Mouse (Mus musculus) cerebellum, adult 18-20 months (tissue): Measurements from ENCODE around the gene Uvrag.

Experiments used
- DNase-seq, 2 experiments: peaks; one replicate each; pipeline ENCODE4 v3.0.0; 2021

Gene Uvrag

DNA sequence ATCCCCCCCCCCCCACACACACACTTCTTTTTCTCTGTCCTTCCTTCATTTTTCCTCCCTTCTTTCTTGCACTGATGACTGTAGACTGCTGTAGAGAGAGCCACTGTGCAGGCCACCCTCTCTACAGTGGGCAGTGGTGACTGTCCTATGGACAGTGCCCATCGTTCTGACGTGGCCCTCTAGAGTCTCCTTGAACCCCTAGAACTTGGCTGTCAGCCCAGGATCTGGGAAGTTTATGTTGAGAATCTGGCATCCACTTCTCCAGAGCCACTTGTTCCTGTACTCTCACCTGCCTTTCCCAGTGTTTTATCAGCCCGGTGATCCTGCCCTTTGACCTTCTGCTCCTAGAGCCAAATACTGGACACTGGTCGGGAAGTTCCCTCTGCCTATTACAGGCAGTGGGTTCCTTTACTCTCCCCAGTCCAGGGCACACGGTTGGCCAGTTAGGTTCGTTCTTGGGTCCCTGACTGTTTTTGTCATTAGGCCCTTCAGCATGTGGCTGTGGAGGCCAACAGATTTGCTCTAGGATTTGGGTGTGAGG is 266.5 kb downstream of the Uvrag start:
- DNase-seq, result no peak

DNA sequence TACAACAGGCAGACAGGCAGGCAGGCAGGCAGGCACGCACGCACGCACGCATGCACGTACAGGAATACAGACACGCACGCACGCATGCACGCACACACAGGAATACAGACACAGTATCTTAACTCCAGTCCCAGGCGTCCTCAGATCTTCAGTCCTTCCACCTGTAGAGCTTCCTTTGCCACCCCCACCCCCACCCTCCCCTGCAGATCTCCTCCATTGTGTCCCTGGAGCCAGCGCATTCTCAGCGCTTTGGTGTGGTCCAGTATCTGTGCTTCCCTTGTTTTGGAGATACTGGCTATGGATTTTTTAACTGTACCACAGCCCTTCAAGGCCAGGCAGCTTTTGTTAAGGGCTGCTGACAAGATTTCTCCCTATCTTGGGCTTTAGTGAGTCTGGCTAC is 267.6 kb downstream of the Uvrag start:
- DNase-seq, result no peak

DNA sequence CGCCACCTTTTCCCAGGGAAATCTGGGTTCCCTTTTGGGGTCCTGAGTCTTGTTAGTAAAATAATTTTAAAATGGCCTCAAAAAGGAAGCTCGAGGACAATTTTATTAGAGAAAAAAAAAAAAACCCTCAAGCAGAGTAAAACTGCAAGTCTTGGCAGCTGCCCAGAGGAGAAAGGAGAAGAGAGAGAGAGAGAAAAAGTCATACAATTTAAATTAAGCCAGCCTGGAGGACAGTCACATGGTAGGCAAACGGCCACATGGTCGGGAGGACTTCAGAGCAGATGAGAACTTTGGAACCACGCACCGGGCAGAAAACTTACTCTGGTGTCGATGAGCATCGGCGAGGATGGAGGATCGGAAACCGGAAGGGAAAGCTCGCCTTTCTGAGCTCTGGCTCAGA is 269.1 kb downstream of the Uvrag start:
- no peak for DNase-seq

DNA sequence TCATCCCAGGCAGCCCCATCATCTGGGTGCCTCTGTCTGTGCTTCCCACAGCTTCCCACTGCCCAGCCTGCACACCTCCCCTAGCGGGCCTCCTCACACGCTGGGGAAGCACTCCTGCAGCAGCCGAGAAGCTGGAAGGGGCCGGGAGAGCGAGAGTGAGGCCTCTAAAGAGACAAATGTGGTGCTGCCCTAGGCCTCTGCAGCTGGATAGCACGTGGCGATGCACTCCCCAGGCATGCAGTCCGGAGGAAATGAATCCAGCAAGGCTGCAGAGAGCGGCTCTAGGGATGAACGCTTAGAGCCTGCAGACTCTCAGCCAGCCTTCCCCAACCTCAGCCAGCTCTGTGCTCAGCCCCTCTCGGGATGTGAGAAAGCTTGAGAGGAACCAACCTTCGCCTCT is 270.1 kb downstream of the Uvrag start:
- no peak for DNase-seq

DNA sequence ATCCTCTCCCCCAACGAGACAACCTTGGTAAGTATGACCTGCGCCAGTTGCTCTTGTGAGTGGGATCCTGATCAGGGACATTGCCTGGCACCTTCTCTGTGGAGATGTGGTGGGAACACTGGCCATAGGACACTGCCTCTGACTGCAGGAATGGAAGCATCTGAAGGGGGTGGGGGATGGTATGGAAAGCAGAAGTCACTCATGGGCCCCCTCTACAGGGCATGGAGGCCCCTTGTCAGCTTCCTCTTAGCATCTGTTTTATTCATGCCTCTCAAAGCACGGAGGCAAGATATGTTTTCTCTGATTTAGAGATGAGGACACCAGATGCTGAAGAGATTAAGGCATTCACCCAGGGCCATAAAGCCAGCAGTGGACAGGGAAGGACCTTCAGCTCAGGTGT is 271.9 kb downstream of the Uvrag start:
- DNase-seq, result no peak

DNA sequence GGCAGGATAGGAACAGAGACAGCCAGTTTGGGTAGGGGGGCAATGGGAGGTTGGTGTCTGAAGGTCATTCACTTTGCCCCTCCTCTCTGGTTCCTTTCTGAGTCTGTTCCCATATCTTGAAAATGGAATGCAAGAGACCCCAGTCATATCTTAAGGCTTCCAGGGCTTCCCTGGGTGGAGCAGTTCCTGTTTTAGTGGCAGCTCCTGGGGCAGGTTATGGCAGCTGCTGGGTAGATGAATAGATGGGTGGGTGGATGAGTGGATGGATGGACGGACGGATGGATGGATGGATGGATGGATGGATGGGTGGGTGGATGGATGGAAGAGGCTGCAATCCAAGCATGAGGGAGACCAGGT is 273.2 kb downstream of the Uvrag start:
- DNase-seq, result no peak

DNA sequence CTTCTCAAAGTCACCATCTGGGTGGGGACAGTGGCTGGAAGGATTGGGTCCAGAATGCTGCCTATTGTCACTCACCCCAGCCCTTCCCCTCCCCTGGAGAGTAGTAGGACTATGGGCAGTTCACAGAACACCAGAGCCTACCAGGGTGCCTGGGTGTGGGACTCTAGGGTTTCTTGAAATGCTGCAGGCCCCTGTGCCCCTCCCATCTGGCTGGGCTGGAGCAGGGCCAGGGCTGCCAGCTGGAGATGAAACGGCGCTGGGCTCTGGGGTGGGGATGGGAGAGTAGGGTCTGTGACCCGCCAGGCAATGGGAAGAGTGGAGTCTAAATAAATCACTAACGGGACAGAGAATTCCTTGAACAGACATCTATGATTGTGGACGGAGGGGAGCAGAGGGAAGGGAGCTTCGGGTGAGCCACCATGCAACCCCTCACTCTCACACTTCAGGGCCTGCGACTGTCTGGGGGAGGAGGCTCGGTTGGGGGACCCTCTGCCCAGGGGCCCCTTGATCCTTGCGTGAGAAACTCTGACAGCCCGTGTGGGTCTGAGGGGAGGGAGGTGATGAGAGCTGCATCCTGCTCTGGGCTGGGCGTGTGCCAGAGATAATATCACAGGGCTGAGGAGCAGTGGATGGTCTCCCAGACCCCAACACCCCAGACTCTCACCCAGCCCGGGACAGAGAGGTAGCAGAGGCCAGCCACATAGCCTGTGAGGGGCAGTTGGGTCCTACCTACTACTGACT is 273.7 kb downstream of the Uvrag start:
- no peak for DNase-seq

DNA sequence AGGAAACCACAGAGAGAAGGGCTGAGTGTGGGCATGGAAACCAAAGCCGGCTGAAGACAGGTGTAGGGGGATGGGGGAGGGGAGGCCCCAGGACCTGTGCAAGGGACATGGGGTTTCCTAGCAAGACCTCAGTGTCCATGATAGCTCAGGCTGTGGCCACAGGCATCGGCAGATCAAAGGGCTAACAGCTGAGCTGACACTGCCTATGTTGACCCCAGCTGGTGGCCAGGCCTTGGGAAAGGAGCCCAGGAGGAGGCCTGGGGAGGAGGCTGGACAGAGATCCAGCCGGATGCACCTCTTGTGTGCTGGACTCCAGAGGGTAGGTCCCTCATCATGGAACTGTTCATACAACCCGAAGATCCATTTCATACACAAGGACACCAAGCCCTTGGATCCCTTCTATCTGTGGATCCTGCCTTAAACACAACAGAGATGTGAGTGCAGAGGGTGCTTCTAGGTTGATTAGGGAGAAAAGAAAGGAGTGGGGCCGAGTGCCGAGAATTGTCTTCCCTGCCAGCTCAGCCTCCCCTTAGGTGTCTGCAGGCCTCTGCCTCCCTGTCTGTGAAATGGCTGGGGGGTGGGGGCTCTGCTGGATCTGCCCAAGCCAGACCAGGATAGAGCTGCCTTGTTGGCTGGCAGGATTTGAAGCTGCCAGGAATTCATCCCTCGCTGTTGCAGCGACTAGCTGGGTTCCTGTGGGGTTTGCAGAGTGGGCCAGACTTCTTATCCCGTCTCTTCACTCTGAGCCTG is 276.8 kb downstream of the Uvrag start:
- DNase-seq, result no peak

DNA sequence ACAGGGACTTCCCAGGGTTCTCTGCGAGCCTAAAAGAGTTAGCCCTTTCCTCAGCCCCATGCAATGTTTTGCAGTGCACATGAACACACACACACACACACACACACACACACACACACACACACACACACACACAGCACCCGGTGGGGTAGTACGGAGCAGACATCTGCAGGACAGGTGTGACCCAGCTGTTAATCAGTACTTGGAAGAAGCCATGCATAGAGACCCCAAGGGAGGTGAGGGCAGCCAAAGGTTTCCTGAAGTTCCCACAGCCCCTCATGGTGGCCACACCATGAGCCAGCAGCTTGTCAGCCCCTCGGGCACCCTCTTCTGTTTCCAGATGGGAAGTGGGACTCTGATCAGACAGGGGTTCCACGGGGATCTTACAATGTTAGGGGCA is 277.9 kb downstream of the Uvrag start:
- no peak for DNase-seq

DNA sequence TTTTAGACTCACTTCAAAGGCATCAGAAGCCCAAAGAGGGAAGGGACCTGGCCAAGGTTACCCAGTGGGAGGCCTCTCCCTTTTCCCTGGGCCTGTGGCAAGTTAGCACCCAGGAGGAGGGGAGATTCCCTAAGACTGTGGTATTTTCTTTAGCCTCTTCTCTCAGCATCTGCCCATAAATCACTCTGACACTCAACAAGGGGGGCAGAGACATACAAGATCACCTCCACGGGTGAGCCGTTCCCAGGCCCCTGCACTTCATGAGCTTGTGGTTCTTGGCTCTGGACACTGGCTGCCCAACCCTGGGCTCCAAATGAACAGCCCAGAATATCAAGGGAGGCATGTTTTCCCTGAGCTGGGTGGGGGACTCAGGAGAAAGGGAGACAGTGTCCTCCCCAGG is 279.9 kb downstream of the Uvrag start:
- no peak for DNase-seq

DNA sequence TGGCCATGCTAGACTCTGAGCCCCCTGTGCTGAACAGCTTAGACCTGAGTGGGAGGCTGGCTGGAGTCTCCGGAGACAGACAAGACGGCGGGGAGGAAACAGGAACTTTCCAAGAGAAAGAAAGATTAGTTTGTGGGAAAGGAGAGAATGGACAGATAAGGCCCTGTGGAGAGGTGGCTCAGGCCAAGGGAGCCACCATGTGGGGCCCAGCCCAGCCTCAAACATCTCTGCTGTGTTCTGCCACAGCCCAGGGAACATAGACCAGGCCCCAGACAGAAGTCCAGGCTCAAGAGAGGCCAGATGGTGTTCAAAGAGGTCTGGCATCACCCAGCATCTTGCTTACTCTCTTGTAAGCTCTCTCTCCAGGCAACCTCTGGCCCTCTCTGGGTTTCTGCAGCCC is 283.8 kb downstream of the Uvrag start:
- no peak for DNase-seq

DNA sequence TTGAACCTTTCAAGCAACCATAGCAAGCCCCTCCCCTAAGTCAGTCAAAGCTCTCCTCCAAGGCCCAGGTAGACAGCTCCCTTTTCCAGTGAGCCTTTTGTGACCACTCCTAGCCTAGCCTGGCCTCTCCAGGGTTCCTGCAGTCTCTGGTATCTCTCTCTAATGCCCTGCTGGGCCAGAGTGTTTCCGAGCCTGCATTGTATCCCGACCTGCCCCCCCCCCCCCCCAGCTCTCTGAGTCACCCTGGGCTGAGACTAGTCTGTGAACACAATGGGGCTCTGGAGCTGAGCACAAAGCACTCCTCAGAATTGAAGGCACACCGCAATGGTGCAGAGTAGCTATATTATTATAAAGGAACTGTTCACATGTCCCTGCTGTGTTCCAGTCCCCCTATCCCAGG is 284.8 kb downstream of the Uvrag start:
- DNase-seq, result no peak

DNA sequence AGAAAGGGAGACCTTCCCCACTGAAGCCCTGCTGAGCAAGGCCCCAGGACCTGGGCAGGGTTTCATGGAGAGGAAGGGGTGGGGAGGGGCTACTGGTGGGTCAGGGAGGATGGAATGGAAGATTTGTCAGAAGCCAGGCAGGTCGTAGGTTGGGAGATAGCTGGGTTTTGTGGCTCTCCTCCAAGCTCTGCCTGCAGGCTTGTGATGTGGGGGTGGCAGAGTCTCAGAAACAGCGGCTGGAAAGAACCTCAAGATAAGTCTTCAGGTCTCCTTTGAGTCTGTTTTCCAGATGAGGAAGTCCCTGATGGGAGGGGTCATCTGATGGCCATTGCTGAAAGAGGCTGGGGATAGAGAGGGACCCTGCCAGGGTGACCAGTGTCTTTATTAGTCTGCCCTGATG is 285.6 kb downstream of the Uvrag start:
- DNase-seq, result no peak

DNA sequence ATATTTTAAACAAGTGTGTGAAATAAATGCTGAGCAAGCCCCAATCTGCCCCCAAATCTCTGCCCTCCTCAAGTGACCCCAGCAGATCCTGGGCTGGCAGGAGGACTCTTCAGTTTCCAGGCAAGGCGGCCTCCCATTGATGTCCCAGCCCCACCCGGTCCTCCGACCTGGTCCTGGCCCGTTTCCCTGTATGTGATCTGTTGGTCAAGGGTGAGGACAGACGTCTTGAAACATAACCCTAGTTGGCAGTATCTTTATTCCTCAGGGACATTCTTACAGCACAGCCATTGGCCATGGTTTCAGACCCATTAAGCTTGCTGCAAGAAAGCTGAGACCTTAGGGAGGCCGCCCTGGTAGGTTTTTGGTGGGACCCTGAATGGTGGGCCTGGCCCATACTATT is 287.1 kb downstream of the Uvrag start:
- no peak for DNase-seq

DNA sequence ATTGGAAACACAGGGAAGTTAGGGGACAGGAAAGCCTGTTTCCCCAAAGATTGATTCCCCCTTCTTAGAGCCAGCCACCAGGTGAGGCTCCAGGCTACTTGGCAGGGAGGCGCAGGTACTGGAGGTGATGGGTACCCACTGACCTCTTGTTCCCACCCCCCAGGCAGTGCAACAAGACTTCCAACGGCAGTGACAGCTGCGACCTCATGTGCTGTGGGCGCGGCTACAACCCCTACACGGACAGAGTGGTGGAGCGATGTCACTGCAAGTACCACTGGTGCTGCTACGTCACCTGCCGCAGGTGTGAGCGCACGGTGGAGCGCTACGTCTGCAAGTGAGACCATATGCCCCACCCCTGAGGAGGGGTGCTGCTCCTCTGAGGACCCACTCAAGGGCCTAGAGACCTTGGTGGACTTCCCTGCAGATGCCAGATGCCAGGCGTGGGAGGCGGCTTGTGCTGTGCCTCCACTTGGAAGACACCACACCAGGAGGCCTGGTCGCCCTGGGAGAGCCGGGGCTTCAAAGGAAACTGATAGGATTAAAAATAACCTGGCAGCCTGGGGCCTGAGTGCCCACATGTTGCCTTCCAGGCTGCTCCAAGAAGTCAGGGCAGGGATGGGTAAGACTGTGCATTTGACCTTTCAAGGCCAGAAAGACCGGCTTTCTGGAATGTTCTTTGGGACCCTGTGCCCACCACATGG is 287.8 kb downstream of the Uvrag start:
- no peak for DNase-seq

DNA sequence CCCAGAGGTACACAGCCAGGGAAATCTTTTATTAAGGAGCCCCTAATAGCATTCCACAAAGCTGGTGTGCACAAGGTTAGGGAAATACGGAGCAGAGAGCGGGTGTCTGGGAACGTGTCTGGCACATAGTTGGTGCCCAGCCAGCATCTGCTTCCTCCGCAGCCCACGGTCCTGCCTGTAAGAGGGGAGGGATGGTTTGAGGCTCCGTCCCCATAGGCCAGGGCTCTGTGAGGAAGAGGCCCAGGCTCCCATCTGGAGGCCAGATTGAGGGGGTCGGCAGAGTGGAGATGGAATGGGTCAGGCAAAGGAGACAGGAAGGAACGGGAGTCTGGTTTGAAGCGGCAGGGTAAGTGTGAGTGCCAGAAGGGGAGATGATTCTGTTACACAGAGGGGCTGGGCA is 289.7 kb downstream of the Uvrag start:
- DNase-seq, result no peak

DNA sequence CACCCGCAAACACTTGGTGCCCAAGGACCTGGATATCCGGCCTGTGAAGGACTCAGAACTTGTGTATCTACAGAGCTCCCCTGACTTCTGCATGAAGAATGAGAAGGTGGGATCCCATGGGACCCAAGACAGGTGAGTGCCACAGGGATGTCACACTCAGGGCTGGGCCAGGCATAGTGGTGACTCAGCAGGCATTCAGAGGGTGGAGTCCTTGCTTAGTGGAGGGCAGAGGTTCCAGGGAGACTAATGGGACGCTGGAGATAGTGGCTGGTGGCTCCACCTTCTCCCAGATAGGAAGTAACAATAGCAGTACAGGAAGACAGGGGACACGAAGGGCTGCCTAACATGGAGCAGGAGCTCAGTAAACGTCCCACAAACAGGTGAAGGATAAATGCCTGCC is 290.6 kb downstream of the Uvrag start:
- no peak for DNase-seq

DNA sequence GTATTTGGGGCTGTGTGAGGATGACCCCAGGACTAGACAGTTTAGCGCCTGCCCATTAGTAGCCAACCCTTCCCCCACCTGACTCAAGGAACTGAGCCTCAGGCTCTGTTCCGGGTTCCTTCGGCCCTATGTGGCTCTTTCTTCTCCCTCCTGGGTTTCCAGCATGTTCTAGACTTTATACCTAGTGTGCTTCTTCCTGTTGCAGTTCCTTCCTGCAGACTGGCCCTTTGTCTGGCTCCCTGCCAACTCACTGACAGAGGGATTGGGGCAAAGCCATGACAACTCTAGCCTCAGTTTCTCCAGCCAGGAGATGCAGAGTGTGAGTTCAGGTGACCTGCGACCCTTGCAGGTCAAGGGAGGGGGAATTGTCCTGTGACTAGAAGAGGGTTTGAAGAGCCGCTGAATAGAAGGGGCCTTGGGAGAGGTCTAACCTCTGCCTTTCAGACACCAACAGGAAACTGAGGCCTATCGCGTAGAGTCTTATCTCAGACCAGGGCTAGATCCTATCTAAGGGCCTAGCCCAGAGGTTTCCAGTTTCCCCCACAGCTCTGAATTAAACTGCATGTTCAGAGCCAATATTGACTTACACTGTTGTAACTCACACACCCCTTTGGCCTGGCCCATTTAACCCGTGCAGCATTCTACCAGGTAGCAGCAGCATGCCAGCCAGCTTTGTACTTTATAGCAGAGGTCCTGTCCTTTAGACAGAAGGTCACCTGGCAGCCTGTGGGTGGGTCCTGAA is 291.9 kb downstream of the Uvrag start:
- no peak for DNase-seq

DNA sequence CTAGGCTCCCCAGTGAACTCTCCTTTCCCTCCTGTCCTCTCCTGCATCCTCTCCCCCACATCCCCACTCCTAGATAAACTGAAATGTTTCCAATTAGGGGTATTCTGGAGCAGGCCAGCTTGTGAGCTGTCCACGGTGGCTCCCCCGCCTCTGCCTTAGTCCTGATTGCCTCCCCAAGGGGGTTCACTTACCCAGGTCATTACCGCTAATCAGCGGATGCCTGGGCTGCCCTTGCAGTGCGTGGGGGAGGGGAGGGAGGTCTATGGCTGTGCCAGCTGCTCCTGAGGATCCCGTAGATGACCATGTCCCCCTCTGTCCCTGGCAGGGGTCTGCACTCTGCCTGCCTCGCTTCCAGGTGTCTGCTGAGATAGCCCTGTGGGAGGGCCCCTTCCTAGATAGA is 297.3 kb downstream of the Uvrag start:
- DNase-seq, result no peak

DNA sequence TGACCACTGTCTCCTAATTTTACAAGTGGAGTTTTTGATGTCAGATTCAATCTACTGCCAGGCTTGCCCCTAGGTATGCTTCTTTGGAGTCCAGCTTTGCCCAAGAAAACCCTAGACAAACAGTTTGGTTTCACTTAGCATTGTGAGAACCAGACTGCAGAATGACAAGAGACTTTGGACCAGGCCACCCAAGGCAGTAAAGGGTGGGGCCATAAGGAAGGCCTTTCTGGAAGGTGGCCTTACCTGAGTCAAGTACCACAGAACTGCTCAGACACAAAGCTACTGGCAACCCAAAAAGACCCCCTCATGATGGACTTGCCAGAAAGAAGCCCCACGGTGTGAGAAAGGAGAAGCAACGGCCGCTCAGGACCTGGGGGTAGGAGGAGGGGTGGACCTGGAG is 297.9 kb downstream of the Uvrag start:
- no peak for DNase-seq

DNA sequence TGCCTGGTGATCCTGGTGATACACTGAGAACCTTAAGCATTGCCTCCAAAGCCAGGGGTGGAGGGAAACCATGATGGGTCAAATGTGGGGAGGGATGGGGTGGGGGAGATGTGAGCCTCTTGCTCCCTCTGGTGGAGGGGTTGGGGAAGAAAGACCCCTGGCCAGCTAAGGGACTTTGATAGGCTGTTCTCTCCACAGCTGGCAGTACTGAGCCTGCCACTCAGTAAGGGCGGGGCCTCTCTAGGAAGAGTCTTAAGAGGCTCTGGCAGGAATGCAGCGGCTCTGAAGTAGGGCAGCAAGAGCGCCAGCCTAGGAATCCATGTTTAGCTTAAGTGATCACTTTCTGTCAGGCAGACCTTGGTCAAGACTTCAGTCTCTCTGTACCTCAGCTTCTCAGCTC is 299.1 kb downstream of the Uvrag start:
- DNase-seq, result no peak

DNA sequence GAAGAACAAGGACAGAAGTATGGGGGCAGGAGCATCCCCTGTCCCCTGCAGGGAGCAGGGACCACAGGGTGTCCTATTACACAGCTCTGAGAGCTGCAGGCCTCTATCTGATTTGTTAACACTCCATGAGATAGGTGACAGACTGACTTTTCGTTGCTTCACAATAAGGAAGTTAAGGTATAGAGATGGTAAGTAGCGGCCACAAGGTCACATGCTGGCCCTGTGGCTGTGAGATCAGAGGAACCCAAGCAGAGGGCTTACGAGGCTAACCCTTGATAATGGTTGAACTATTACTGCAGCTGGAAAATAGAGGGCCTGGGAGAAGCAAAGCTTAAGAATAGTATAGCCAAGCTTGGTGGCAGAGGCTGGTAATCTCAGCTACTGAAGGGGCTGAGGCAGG is 300.2 kb downstream of the Uvrag start:
- no peak for DNase-seq

DNA sequence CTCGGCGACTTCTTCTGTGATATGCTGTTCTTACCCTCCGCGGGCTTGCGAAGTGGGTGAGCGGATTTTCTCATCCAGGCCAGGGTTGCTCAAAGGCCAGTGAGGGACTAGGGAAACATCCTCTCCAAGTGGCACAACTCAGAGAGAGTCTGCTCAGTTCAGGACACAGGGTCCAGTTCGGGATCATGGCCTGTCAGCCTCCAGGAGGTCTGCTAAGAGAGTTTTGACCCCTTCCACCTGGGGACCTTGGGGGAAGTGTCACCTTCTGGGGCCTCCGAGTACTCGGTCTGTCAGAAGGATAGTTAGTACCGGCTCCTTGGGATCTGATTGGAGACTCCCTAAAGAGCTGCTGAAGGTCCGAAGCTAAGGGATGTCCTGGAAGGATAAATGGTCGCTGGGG is 301.6 kb downstream of the Uvrag start:
- DNase-seq, result no peak
